Mouse (Mus musculus): Measurements from ENCODE around the gene Ralgps1.

The Ralgps1 gene

DNA sequence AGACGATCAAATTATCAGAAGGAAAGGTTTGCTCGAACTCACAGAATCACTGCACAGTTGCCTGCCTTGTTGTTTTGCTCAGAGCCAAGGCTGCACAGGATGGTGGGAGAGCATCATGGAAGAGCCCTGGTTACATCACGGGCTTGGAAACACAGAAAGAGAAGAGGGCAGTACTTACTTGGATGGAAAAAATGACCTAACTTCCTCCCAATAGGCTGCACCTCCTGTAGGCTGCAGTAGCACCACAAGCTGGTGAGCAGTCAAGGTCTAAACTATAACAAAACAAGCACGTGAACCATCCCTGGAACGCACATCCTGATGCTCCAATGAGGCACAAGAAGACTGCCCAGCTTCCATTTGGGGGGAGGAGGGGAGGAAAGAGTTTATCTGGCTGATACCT, 163.2 kb downstream of the Ralgps1 start:
- DNase-seq: no peak

- peak; percentile 76 for DNase-seq
Observed at GRCm38 (mm10) chr2:33207069-33207468, 164.2 kb downstream of the Ralgps1 start.

GRCm38 (mm10) chr2:33205939-33206525, 165.3 kb downstream of the Ralgps1 start:
- DNase-seq: peak; percentile 35

DNA sequence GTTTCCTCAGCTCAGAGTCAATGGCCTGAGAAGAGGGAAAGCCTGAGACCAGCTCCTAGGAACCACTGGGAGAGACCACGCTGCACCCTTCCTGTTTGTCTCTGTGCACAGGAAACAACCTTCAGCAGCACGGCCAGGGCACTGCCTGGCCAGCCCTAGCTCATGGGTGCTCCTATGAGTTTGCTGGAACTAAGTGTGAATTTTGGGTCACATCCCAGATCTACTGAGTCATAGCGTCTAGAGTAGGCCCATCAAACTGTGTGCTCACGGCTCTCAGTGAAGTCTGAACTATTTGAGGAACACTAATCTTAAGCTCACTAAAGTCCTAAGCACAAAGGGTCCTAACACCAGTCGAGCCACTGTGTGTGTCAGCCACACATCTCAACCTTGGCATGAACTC, 166.3 kb downstream of the Ralgps1 start:
- no peak for DNase-seq

DNA sequence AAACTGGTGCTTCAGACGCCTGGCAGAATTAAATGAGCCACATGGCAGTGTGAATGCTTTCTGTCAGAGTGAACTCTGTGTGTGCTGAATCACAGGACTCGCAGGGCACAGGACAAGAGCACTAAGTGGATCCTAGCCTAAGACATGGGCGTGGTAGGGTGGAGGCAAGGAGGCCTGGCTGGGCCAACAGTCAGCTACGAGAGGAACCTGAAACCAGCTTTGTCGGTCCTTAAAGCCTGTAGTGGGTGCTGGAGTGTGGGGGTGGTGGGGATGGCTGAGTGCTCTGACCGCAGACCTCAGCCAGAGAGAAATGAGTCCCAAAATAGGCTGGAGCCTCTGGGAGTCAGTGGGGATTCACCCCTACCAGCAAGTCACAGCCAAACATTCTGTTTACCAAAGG, 168.0 kb downstream of the Ralgps1 start:
- no peak for DNase-seq

DNA sequence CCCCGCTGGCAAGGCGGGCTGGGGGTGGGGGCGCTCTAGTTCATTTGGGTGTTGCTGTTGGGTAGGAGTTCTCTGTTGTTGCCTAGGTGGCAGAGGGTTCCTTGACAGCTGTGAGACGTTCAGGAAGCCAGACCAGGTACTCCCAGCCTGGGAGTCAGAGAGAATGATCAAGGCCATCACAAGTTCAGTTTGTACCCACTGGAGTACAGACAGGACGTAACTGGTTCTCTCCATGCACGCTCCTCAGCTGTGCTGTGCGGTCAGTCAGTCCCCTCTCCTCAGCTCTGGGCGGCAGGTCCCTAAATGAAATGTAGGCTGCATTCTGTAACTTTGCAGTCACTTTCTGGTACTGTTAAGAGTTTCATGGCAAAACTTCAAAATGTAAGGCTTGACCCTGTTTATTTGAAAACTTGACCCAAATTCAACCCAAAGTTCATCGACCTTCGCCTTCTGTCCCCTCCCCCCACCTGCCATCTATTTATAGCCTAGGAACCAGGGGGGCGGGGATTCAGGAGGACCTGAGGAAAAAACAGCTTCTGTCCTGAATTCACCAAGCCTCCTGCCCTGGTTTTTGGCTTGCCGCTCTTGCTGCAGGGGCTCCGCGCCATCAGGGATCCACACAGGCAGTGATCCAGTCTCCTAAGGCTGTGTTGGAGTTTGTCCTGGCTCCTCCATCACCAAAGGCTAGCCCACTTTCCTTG, 170.8 kb downstream of the Ralgps1 start:
- DNase-seq: peak; percentile 65

GRCm38 (mm10) chr2:33189976-33190375, 181.3 kb downstream of the Ralgps1 start:
- no peak for DNase-seq

- peak; percentile 87 for DNase-seq
Observed at GRCm38 (mm10) chr2:33188925-33189670, 182.2 kb downstream of the Ralgps1 start.

GRCm38 (mm10) chr2:33187874-33188273, 183.4 kb downstream of the Ralgps1 start:
- DNase-seq: peak; percentile 62

DNA sequence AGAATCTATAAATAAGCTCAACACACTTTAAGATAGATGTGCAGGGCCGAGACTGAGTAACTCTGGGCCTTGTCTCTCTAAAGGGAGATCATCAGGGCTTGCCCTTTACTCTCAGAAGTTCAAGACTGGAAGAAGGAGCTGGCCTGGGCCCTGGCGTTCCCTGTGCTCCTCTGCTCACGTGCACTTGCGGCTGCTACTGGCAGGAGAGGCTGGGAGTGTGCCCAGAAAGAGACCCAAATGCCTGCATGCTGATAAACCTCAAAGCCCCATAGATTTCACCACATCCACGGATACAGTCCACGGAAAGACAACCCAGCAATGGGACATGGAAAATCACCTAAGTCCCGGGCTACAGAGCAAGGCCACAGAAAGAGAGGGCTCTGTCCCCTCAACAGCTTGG, 184.8 kb downstream of the Ralgps1 start:
- DNase-seq: peak; percentile 56

GRCm38 (mm10) chr2:33185258-33185657, 186.0 kb downstream of the Ralgps1 start:
- DNase-seq: peak; percentile 47

DNA sequence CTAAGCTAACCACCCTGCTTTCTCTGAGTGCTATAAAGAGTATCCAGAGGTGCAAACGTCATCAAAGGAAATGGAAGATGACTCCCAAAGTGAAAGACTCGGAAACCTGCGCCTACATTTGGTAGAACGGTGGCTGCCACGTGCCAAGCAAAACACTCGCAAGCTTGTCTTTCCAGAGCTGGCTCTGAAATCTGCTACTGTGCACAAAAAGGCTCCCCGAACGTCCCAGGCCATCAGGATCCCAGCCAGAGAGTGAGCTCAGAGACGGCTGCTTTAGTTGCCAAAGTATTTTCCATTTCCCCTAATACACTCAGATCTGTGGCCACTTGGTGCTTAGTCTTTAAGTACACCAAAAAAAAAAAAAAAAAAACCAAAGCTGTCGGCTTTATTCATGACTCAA, 186.6 kb downstream of the Ralgps1 start:
- DNase-seq: peak; percentile 32

- DNase-seq: no peak
Observed at GRCm38 (mm10) chr2:33183321-33183720, 188.0 kb downstream of the Ralgps1 start.

- DNase-seq: peak; percentile 92
Observed at GRCm38 (mm10) chr2:33179930-33180630, 191.2 kb downstream of the Ralgps1 start.

GRCm38 (mm10) chr2:33179171-33179929, 191.9 kb downstream of the Ralgps1 start:
- DNase-seq: no peak

DNA sequence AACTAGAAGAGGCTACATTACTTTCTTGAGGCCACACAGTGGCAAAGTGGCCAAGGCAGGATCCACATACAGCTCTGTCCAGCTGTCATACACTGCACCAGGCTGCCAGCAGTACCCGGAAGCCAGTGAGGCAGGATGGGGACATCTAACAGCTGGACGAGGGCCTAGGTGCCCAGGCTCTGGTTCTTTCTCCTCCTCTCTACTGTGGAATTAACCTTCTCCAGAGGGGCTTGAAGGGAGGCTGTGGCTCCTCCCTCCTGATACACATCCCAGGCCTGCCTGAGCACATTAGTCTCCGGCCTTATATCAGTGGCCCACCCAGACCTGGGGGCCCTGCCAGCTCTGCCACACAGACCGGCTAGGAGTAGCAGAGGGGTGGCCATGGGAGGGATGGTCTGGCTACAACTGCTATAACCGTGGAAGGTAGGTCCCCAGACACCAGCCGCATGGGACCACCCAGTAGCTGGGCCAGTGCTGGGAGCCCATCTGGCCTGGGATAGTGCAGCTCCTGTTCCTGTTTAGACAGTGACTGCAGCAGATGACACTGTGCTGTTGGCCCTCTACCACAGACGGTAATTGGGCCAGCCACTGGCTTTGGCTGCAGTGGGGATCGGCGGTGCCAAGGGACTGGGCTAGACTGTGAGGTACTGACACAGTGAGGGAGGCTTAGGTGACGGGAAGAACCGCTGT, 192.9 kb downstream of the Ralgps1 start:
- no peak for DNase-seq

DNA sequence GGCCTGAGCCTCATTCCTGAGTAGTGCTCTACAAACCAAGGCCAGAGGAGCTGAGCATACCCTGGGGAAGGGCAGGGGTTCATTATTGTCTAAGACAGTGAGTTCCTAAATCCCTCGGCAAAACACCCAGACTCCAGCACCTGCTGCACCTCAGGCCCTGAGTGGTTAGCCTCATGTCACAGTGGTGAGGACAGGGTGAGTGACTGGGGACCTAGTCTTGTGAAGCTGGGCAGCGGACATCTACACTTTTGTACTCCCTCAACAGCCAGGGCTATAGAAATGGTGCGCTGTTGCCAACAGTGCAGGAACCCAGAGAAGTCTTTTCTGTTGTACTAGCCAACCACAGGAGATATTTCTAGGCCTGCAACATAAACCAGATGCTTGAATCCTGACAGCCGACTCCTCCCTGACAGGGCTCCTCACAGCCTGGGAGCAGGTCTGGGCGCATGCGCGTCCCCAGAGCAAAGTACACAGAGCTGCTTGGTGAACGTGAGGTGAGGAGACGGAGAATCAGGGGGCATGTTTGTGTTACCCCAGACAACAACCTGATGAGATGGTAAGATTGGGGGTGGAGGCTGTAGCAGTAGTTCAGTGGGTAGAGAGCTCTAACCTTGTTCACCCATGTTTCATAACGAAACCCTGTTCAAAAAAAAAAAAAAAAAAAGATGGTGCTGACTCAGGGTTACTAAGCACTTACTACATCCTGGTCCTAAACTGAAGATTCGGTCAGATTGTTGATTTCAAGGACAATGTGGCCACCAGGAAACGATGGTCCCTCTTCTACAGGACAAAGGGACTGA, 193.6 kb downstream of the Ralgps1 start:
- peak; percentile 79 for DNase-seq

- no peak for DNase-seq
Observed at GRCm38 (mm10) chr2:33176921-33177320, 194.4 kb downstream of the Ralgps1 start.

DNA sequence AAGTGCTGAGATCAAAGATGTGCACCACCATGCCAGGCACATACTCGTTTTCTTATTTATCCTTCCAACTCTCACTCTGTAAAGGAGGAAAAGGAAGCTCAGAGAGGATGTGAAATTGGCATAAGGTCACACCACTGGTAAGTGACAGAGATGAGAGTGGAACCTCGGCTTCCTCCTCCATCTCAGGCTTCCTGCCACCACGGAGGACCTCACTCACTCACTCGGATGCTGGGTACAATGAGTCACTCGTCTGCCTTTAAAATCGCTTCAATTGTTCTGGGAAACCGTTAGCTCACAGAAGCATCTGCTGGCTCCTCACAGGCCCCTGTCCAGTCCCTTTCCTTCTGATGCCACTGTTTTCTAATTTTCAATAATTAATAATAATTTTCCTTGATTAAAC, 194.8 kb downstream of the Ralgps1 start:
- DNase-seq: no peak

GRCm38 (mm10) chr2:33173686-33174085, 197.6 kb downstream of the Ralgps1 start:
- no peak for DNase-seq

DNA sequence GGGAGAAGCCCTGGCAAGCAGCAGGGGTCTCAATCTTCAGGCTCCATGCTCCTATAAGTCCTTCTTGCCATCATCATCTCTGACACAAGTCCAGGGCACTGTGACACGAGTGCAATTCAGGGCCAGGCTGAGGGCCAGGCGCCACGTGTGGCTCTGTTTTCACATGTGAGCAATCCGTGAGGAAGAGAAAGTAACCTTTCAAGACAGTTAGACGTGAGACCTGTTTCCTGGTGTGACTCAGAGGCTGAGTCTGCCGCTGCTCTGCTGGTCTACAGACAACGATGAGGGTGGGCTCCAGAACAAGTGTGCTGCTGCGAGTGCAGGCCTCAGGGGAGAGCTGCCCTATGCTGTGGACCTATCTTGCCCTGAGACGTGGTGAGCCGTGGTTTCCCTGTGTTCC, 198.2 kb downstream of the Ralgps1 start:
- no peak for DNase-seq

Data from kidney, adult 11 months (tissue).